Mouse (Mus musculus): Measurements from ENCODE around the gene Add3. TPM values are rescaled to one million over a fixed set of nuclear protein-coding genes. Genes with fewer than 3 reads are reported as not detected.

Gene Add3
- total RNA-seq, 2 experiments from 2014 or later: 125 to 129 TPM

DNA sequence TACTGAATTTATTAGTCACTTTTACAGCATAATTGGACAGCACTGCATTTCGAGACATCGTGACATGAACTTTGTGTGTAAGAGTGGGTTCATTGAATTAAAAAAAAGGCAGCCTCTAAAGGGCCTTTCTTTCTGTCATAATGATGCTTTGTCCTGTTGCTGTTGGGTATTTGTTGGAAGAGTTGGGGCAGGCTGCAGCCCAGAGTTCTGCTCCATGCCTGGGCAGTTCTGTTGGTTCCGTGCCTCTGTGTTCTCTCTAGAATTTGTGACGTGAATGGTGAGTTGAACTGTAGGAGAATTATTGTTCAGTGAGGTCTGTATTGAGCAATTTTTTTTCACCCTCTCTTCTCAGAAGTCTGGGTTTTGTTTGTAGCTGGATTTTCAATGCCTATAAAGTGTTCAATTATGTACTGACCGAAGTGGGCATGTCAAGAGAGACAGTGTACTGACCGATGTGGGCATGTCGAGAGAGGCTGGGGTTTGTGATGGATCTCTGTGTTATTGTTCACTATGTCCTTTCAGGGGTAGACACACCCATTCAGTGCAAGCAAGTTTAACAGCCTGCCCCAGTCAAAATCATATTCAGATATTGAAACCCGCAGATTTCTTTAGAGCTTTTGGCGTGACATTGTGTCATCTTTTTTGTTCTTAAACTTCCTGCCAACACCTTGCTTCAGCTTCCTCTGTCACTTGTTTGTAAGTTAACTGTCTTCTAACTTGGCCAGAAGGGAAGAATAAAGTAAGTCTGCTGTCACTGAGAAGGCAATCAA, 54.7 kb downstream of the Add3 start:
- peak overlapping the region; percentile 87 for H3K27ac ChIP-seq
- peak overlapping the region; percentile 12; the same call in 1 of the 2 replicates for H3K4me3 ChIP-seq
- no peak for DNase-seq (ENCODE audit: low spot score in 2 of 2)
- no peak for TF ChIP-seq CTCF (conservative IDR thresholded peaks at IDR 0.05)

DNA sequence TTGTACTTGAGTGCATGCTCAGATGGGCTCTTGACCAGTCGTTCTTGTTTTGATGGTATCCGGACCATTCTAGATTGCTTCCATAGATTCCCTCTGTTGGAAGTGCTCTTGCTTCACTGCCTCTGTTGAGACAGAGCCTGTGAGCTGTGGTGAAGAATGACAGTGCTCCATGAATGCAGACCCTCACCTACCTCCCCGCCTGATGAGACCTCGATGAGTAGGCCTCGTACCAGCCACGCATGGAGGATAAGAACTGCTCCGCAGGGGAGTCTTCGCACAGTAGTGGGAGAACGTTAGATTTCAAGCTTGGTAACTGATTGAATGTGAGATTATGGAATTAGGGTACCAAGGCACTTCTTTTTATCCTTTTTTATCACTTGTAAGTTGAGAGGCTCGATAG, 56.7 kb downstream of the Add3 start:
- TF ChIP-seq CTCF (conservative IDR thresholded peaks at IDR 0.05): no peak
- H3K27ac ChIP-seq: no peak overlapping the region
- H3K4me3 ChIP-seq: no peak overlapping the region
- no peak for DNase-seq (ENCODE audit: low spot score in 2 of 2)

DNA sequence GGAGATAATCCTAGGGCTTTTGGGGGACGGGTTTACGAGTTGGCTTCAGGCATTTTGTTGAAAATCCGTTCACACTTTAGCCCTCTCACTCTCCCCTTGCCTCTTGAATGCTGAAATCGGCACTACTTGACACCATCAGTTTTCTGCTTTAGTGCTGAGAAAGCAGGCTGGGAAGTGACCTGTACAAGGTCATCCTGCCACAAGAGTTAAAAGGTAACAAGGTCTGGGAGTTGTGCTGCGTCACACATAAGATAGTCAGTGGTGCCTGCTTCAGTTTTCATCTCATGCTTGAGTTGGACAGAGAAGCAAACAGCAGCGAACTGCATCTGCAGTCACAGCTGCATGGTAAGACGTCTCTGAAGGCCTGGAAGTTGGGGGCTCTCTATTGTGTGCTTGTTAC, 57.5 kb downstream of the Add3 start:
- no peak overlapping the region for H3K4me3 ChIP-seq
- DNase-seq (ENCODE audit: low spot score in 2 of 2): no peak
- H3K27ac ChIP-seq: peak overlapping the region; percentile 76
- no peak for TF ChIP-seq CTCF (conservative IDR thresholded peaks at IDR 0.05)

DNA sequence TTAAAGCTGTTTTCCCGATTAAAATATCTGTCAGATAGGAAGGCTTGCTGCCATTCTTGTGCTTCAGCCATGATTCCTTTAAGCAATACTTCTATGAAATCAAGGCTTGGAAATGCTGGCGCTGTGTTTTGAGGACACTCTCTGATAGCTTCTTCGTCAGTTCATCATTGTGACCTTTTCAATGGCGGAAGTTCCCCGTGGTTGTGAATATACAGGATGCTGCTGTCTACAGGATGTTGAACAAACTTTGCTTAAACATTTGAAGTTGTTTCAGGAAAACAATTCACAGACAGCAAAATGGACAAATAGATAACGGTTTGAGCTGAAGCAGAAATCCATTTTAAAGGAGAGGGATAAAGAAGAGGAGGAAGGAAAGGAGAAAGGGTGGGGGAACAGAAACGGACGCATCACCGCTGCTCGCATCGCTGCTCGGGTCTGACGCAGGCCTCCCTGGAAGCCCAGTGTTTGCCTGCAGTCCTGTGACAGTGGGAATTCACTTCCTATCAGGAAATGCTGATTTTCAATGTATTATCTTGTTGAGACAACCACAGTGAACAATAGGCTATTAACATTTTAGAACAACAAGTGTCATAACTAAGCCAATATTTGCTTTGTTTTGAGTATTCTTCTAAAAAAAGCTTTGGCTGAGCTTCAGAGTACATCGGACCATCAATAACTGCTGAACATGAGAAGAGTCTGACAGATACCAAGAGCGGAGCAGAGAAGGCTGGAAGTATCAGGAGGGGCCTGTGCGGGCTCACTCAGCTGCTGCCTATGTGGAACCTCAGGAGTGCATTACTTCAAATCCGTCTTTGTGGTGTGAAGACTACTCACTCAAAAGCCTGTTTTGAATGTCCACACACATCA, 58.7 kb downstream of the Add3 start:
- no peak for DNase-seq (ENCODE audit: low spot score in 2 of 2)
- H3K27ac ChIP-seq: peak overlapping the region; percentile 76
- TF ChIP-seq CTCF (conservative IDR thresholded peaks at IDR 0.05): no peak
- no peak overlapping the region for H3K4me3 ChIP-seq

DNA sequence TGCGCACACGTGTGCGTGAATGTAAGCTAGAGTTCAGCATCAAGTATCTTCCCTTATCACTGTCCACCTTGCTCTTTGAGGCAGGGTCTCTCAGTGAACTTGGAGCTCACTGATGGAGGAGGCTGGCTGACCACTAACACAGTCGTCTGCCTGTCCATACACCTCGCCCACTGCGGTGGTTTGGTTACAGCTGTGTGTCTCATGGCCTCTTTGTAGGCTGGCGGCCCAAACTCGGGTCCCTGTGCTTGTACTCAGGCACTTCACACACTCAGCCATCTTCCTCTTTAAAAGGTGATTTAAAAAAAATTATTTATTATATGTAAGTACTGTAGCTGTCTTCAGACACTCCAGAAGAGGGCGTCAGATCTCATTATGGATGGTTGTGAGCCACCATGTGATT, 59.5 kb downstream of the Add3 start:
- TF ChIP-seq CTCF (conservative IDR thresholded peaks at IDR 0.05): peak; percentile 30
- DNase-seq (ENCODE audit: low spot score in 2 of 2): no peak
- H3K27ac ChIP-seq: peak overlapping the region; percentile 76; the same call in 1 of the 2 replicates
- H3K4me3 ChIP-seq: no peak overlapping the region

DNA sequence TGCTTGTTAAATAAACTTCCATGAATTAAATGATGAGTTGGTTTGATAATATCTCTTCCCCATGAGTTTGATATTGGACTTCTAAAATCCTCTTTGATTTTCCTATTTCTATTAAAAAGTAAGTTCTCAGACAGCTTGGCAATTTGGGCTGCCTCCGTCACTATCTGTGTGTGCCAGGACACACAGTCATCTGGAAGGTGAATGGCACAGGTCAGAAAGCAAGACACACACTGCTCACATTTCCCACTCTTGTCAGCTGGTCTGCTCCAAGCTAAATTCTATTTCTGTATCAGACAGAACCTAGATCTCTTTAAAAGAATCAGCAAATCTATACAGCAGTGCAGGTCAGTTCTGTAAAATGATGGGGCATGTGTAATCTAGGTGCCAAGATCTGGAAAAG, 61.9 kb downstream of the Add3 start:
- no peak for TF ChIP-seq CTCF (conservative IDR thresholded peaks at IDR 0.05)
- no peak for DNase-seq (ENCODE audit: low spot score in 2 of 2)

DNA sequence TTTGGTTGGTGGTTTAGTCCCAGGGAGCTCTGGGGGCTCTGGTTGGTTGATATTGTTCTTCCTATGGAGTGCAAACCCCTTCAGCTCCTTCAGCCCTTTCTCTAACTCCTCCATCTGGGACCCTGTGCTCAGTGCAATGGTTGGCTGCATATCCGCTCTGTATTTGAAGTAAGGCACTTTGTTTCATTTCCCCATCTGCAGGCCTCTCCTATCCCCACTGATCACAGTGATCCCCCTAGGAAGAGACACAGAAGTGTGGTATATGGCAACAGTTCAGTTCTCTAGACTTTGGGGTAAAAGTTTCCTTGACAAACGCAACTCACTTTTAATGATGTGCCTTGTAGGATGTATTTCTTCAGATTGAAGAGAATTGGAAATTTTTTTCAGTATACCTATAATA, 66.7 kb downstream of the Add3 start:
- DNase-seq (ENCODE audit: low spot score in 2 of 2): no peak
- TF ChIP-seq CTCF (conservative IDR thresholded peaks at IDR 0.05): no peak
- no peak overlapping the region for H3K27ac ChIP-seq
- H3K4me3 ChIP-seq: no peak overlapping the region

More for the DNA sequence above, 61.9 kb downstream of the Add3 start:
- H3K4me3 ChIP-seq: no peak overlapping the region
- no peak overlapping the region for H3K27ac ChIP-seq

DNA sequence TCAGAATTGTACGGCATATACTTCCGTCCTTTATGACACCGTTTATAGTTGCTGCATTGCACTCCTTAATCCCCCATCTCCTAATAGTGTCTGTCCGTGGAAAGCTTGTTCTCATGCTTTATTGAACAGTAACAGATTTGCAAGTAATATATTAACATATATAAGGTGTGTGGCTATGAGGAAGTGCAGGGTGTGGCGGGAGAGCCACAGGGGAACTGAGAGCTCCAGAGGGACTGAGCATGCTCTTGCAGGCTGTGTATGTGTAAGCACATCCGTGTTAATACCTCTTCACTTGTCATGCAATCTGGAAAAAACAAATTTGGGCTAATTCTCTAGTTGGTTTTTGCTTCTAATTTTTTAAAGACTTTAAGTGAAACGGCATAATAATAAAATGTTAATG, 68.6 kb downstream of the Add3 start:
- H3K27ac ChIP-seq: no peak overlapping the region
- no peak overlapping the region for H3K4me3 ChIP-seq
- DNase-seq (ENCODE audit: low spot score in 2 of 2): no peak
- TF ChIP-seq CTCF (conservative IDR thresholded peaks at IDR 0.05): no peak

DNA sequence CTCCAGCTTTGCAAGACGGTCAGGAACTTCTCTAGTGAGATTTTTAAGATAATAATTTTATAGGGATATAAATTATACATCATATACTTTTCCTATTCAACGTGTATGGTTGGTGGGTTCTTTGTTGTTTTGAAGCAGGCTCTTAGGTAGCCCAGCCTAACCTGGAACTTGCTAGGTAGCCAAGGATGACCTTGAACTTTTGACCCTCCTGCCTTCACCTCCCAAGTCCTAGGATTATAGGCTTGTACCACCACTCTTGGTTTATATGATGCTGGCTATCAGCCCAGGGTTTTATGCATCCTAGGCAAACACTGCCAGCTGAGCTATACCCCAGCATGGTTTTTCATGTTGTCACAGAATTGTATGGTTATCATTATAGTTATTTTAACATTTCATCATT, 70.0 kb downstream of the Add3 start:
- Histone ChIP-seq H3K27ac (no peak overlapping the region; the same call in 1 of the 2 replicates), H3K4me3 (no peak overlapping the region)
- no peak for DNase-seq (ENCODE audit: low spot score in 2 of 2)
- TF ChIP-seq CTCF (conservative IDR thresholded peaks at IDR 0.05): no peak

DNA sequence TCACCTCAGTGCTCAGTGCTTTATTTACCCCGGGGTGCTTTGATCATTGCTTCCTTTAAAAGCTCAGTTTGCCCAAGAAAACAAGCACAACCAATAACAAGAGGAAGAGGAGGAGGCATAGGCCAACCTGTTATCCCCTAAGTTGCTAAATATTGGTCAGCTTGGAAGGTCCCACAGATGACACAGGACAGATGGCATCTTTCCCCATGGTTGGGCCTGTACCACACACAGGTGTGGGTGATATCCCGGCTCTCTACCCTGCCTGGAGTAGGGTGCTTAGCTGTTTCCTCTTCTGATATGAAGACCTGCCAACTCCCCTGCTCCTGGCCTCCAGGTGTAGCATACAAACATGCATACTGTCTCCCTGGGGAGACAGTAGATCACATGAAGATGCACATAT, 75.1 kb downstream of the Add3 start:
- Histone ChIP-seq H3K4me3 (no peak overlapping the region), H3K27ac (no peak overlapping the region)
- no peak for TF ChIP-seq CTCF (conservative IDR thresholded peaks at IDR 0.05)
- DNase-seq (ENCODE audit: low spot score in 2 of 2): no peak

DNA sequence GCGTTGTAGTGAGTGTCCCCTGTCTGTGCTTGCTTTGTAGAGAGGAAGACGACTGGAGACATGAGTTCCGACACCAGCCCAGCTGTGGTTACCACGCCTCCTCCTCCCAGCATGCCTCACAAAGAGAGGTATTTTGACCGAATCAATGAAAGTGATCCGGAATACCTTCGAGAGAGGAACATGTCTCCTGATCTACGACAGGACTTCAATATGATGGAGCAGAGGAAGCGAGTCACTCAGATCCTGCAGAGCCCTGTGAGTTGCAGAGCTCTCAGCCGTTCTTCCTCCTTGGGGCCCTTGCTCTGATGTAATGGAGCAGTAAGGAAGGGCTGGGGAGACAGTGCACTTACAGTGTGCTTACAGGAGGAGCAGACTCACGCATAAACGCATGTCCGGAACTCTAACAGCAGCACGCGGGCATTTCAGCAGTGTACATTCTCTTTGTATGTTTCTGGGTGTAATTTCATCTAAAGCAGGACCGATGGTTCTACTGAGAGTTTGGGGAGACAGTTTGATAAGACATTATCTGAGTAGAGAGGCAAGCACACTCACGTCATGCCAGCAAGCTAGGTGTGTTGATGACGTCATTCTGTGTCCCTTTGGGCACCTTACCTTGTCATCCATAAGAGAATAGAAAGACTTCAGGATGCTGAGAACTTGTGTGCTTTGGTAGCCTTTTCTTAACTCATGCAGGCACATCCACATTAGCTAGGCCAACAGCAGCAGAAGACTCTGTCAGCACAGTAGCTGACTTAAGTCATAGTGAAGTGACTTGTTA, 76.7 kb downstream of the Add3 start:
- Histone ChIP-seq H3K27ac (no peak overlapping the region), H3K4me3 (no peak overlapping the region)
- DNase-seq (ENCODE audit: low spot score in 2 of 2): no peak
- no peak for TF ChIP-seq CTCF (conservative IDR thresholded peaks at IDR 0.05)

DNA sequence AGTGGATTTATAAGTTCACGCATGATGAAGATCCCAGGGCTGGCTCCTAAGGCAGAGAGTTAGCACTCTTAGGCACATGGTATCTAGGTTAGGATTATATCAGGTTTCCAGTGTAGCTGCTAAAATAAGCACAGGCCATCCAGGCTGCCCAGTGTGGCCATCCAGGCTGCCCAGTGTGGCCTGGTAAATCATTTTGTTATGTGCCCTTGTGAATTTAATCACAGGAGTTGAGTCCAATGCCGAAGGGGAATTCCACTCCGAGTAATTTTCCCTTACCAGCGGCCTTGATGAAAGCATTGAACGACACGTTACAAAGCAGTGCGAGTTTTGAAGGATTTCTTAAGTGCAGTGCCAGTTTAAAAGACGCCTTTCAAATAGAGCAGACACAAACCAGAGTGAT, 77.6 kb downstream of the Add3 start:
- Histone ChIP-seq H3K27ac (no peak overlapping the region), H3K4me3 (no peak overlapping the region)
- TF ChIP-seq CTCF (conservative IDR thresholded peaks at IDR 0.05): no peak
- DNase-seq (ENCODE audit: low spot score in 2 of 2): no peak

DNA sequence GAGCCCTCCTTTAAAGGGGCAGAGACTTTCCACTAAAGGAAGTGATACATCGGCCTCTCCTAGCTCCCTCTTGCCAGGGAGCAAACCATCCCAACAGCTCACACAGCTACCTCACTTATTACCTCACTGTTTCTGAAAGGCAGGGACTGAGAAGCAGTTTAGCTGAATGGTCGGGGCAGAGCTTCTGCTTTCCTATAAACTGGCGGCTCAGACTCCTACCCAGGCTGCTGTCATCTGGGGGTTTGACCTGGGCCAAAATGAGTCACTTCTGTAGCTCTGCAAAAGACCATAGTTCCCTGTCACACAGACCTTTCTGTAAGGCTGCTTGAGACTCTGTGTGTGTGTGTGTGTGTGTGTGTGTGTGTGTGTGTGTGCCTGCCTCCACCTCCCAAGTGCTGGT, 79.1 kb downstream of the Add3 start:
- DNase-seq (ENCODE audit: low spot score in 2 of 2): no peak
- H3K27ac ChIP-seq: no peak overlapping the region
- TF ChIP-seq CTCF (conservative IDR thresholded peaks at IDR 0.05): no peak
- no peak overlapping the region for H3K4me3 ChIP-seq

Measured in layer of hippocampus, adult 2 months (tissue).